Mouse (Mus musculus) kidney, postnatal 0 days (tissue): ENCODE data around the gene Vmn1r192. TPM values are rescaled to one million over a fixed set of nuclear protein-coding genes. Genes with fewer than 3 reads are reported as not detected.

ENCODE experiments used
- microRNA-seq: library from miRNA; unstranded; fragments of <30 nt; microRNA quantifications from one replicate; pipeline ENCODE4, GENCODE M21; 2016
- polyA plus RNA-seq: library from polyadenylated mRNA; unstranded; fragments of >200 nt; fragmentation: Nextera tagmentation; extraction: Ambion mirVana; gene quantifications from 2 replicates; pipeline ENCODE4 v1.2.1, GENCODE M21; 2015

Vmn1r192 gene
- polyA plus RNA-seq, 1 experiment from 2014 or later: not detected

Small RNAs within 50 kb of the gene (microRNA-seq; reads per million reads assigned to microRNA genes)
- not detected for gene Gm23282
- not detected for gene Gm25084

Other genes with a start within 250 kb of the Vmn1r192 start
- 8.5 and 9.6 TPM in 2 replicates for gene Zfp184, start 246.0 kb downstream of the Vmn1r192 start, polyA plus RNA-seq
- not detected in 2 replicates for gene Pom121l2, start 209.9 kb downstream of the Vmn1r192 start, polyA plus RNA-seq
- gene Prss16, start 181.4 kb downstream of the Vmn1r192 start, polyA plus RNA-seq: 0.21 and 0.60 TPM in 2 replicates
- gene Hist1h2ah, start 155.6 kb downstream of the Vmn1r192 start, polyA plus RNA-seq: 4.0 and 4.5 TPM in 2 replicates
- gene Hist1h2bk, start 155.3 kb downstream of the Vmn1r192 start, polyA plus RNA-seq: 4.0 and 4.8 TPM in 2 replicates
- 15.3 and 17.2 TPM in 2 replicates for gene Hist1h4i, start 149.8 kb downstream of the Vmn1r192 start, polyA plus RNA-seq
- 33.8 and 48.4 TPM in 2 replicates for gene Hist1h2ag, start 148.2 kb downstream of the Vmn1r192 start, polyA plus RNA-seq
- gene Hist1h2bj, start 147.9 kb downstream of the Vmn1r192 start, polyA plus RNA-seq: 8.5 and 10.2 TPM in 2 replicates
- not detected in 2 replicates for gene Vmn1r188, start 106.7 kb downstream of the Vmn1r192 start, polyA plus RNA-seq
- gene Vmn1r189, start 85.3 kb downstream of the Vmn1r192 start, polyA plus RNA-seq: not detected in 2 replicates
- not detected in 2 replicates for gene Vmn1r191, start 7.2 kb downstream of the Vmn1r192 start, polyA plus RNA-seq
- not detected in 2 replicates for gene Vmn1r193, start 32.0 kb upstream of the Vmn1r192 start, polyA plus RNA-seq
- gene Vmn1r194, start 53.1 kb upstream of the Vmn1r192 start, polyA plus RNA-seq: not detected in 2 replicates
- not detected in 2 replicates for gene Vmn1r195, start 79.4 kb upstream of the Vmn1r192 start, polyA plus RNA-seq
- gene Vmn1r196, start 98.8 kb upstream of the Vmn1r192 start, polyA plus RNA-seq: not detected in 2 replicates
- gene Vmn1r197, start 133.4 kb upstream of the Vmn1r192 start, polyA plus RNA-seq: not detected in 2 replicates
- gene Vmn1r198, start 159.2 kb upstream of the Vmn1r192 start, polyA plus RNA-seq: not detected in 2 replicates
- not detected in 2 replicates for gene Vmn1r199, start 188.7 kb upstream of the Vmn1r192 start, polyA plus RNA-seq
- gene Vmn1r200, start 199.2 kb upstream of the Vmn1r192 start, polyA plus RNA-seq: not detected in 2 replicates